Mouse (Mus musculus) layer of hippocampus, postnatal 10 days (tissue): ENCODE results near the gene Zfpm1. TPM values are rescaled to one million over a fixed set of nuclear protein-coding genes. Genes with fewer than 3 reads are reported as not detected.

Experiments
- DNase-seq, 2 experiments: peaks; one replicate each; pipeline ENCODE4 v3.0.0; 2021; ENCODE audit warnings: low spot score in 2 of 2
- total RNA-seq, 2 experiments: library from RNA; stranded (reverse); gene quantifications; 2 replicates each; pipeline ENCODE4 v1.2.3; 2021

Zfpm1 gene
- total RNA-seq, 2 experiments from 2014 or later: 25.7 to 27.2 TPM

DNA sequence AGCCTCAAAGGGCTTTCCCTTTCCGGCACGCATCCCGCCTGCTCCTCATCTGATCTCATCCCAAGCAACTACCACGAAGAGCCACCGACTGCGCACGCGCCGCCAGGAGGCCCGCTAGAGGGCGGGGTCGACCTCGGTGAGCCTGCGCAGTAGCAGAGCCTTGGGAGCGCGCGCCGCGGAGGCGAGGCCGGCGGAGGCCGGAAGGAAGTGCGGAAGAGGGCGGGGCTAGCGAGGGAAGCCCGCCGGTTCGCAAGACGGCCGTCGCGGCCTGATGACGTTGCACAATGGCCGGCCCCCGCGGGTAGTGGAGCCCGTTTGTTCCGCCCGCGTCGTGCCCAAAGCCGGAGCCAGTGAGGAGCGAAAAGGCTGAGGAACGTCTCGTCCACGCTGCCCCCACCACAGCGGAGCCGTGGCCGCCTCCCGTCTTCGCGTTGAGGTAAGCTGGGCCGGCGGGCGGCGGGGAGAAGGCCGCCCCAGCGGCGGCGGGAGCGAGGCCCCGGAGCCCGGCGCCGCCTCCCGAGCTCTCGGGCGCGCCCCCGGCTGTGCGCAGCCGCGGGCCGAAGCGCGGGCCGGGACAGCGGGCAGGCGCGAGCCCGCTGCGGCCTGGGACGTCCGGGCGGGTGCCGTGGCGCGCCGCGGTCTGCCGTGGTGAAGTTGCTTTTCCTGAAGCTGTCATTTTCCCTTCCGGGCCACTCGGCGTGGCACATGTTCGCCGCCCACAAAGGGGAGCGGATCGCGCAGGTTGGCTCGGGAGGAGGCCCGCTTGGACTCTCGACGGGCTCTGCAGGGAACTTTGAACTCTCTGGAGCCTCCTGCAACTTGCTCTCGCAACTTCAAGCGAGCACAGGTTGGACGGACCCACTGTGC lies 94.7 kb downstream of the Zfpm1 start, which contains the start of gene Zc3h18:
Gene Zc3h18, plus strand, starts transcription at position 245 of the 867 bp plus-strand sequence.
- peak; percentile 99 to 100 for DNase-seq

GRCm38 (mm10) chr8:122383039-122383438 lies 101.1 kb downstream of the Zfpm1 start:
- DNase-seq: no peak

Other genes with a start within 250 kb of the Zfpm1 start
- gene Trhr2, start 78.6 kb downstream of the Zfpm1 start, total RNA-seq: 1 to 10 TPM in 1 of 2 experiments, under 1 TPM in 1; 0.83 to 1.3 TPM
- gene Zc3h18, start 94.5 kb downstream of the Zfpm1 start, total RNA-seq: 10 to 100 TPM; 37.4 TPM
- not detected for gene Il17c, start 139.9 kb downstream of the Zfpm1 start, total RNA-seq
- gene Cyba, start 150.8 kb downstream of the Zfpm1 start, total RNA-seq: 10 to 100 TPM; 11.6 to 12.8 TPM
- gene Mvd, start 161.3 kb downstream of the Zfpm1 start, total RNA-seq: 10 to 100 TPM; 50.9 to 56.4 TPM
- gene Snai3, start 178.6 kb downstream of the Zfpm1 start, total RNA-seq: not detected
- gene Rnf166, start 193.9 kb downstream of the Zfpm1 start, total RNA-seq: 10 to 100 TPM; 19.7 to 23.5 TPM
- 10 to 100 TPM; 35.1 to 36.0 TPM for gene Ctu2, start 194.0 kb downstream of the Zfpm1 start, total RNA-seq